Mouse (Mus musculus): Measurements from ENCODE around the gene Ralgps1. TPM values are rescaled to one million over a fixed set of nuclear protein-coding genes. Genes with fewer than 3 reads are reported as not detected.
"Not testable (repeated sequence)": the region's sequence is repeated elsewhere in the genome, so short reads cannot be mapped to it uniquely, and the experiment has no call there.

Gene Ralgps1
- total RNA-seq, 2 experiments from 2014 or later, result 4.8 to 5.6 TPM

- intact Hi-C loops (cut with DNase I), result no loop called here
Observed at GRCm38 (mm10) chr2:33220674-33221338, 150.5 kb downstream of the Ralgps1 start.

GRCm38 (mm10) chr2:33220246-33220645 is 151.0 kb downstream of the Ralgps1 start:
- intact Hi-C loops (cut with DNase I), result no loop called here
- DNase-seq, result peak; percentile 38 to 48

More at GRCm38 (mm10) chr2:33220674-33221338, 150.5 kb downstream of the Ralgps1 start:
- DNase-seq, result no peak

- DNase-seq, result no peak
- intact Hi-C loops (cut with DNase I), result loop anchor here (2.0 kb wide), 2 partner anchors 99 to 129 kb away; no protein-coding TSS in a partner anchor
Observed at GRCm38 (mm10) chr2:33219637-33220036, 151.6 kb downstream of the Ralgps1 start.

GRCm38 (mm10) chr2:33218903-33219625 is 152.2 kb downstream of the Ralgps1 start:
- peak; percentile 54 to 59 for DNase-seq
- intact Hi-C loops (cut with DNase I), result loop anchor here (2.0 kb wide), 2 partner anchors 100 to 130 kb away; no protein-coding TSS in a partner anchor

- intact Hi-C loops (cut with DNase I), result loop anchor here (2.0 kb wide), 1 partner anchor 61 kb away; no protein-coding TSS in a partner anchor
- no peak for DNase-seq
Observed at GRCm38 (mm10) chr2:33217425-33217794, 153.9 kb downstream of the Ralgps1 start.

GRCm38 (mm10) chr2:33216645-33217424 is 154.5 kb downstream of the Ralgps1 start:
- intact Hi-C loops (cut with DNase I), result loop anchor here (1.0 to 2.0 kb wide), 2 partner anchors 33 to 60 kb away; no protein-coding TSS in a partner anchor
- peak; percentile 34 to 53 for DNase-seq

GRCm38 (mm10) chr2:33215700-33216509 is 155.4 kb downstream of the Ralgps1 start, which contains the start of gene Angptl2:
TSS of gene Angptl2 (plus strand) at chr2:33216069.
- intact Hi-C loops (cut with DNase I), result loop anchor here (1.0 to 2.0 kb wide), 2 partner anchors 32 to 59 kb away; no protein-coding TSS in a partner anchor
- DNase-seq, result peak; percentile 85 to 88

GRCm38 (mm10) chr2:33215177-33215699 is 156.0 kb downstream of the Ralgps1 start:
- intact Hi-C loops (cut with DNase I), result no loop called here
- no peak for DNase-seq

- DNase-seq; intact Hi-C loops (cut with DNase I): not testable (repeated sequence)
Observed at GRCm38 (mm10) chr2:33211263-33211662, 160.0 kb downstream of the Ralgps1 start.

GRCm38 (mm10) chr2:33210841-33211240 is 160.4 kb downstream of the Ralgps1 start:
- intact Hi-C loops (cut with DNase I), result no loop called here
- DNase-seq, result no peak

- intact Hi-C loops (cut with DNase I), result no loop called here
- DNase-seq, result no peak
Observed at GRCm38 (mm10) chr2:33208134-33208533, 163.2 kb downstream of the Ralgps1 start.

- intact Hi-C loops (cut with DNase I), result no loop called here
- peak; percentile 48 to 62 for DNase-seq
Observed at GRCm38 (mm10) chr2:33207069-33207468, 164.2 kb downstream of the Ralgps1 start.

GRCm38 (mm10) chr2:33205939-33206525 is 165.3 kb downstream of the Ralgps1 start:
- intact Hi-C loops (cut with DNase I), result no loop called here
- DNase-seq, result no peak

- no peak for DNase-seq
- intact Hi-C loops (cut with DNase I), result no loop called here
Observed at GRCm38 (mm10) chr2:33204980-33205379, 166.3 kb downstream of the Ralgps1 start.

GRCm38 (mm10) chr2:33203284-33203683 is 168.0 kb downstream of the Ralgps1 start:
- DNase-seq, result no peak
- intact Hi-C loops (cut with DNase I), result no loop called here

GRCm38 (mm10) chr2:33200368-33201068 is 170.8 kb downstream of the Ralgps1 start:
- intact Hi-C loops (cut with DNase I), result no loop called here
- DNase-seq, result no peak

- DNase-seq, result no peak
- intact Hi-C loops (cut with DNase I), result no loop called here
Observed at GRCm38 (mm10) chr2:33189976-33190375, 181.3 kb downstream of the Ralgps1 start.

- no peak for DNase-seq
- intact Hi-C loops (cut with DNase I), result no loop called here
Observed at GRCm38 (mm10) chr2:33188925-33189670, 182.2 kb downstream of the Ralgps1 start.
